Comparison of ENCODE assay signal across 18 mouse cellular contexts in genomic region chr9:22750779-22751545, GRCm38 (mm10).
DNase-seq lines count a peak whose midpoint lies in the region; ATAC-seq and TF ChIP-seq lines count a peak whose summit lies in the region.
"Had no signal": no experiment of that assay in that cellular context is flagged by ENCODE, and none has a peak within 500 bp of the region (broad histone marks: within the 10 kb centered on the region; RNA-seq: fewer than 3 reads in every experiment).

No protein-coding gene starts in this region.

- intact Hi-C loops in heart, postnatal 14 days (cut with DNase I) = no loop called here

- H3K4me2 ChIP-seq in heart, embryonic 12.5 days = no peak overlapping the region
- H3K4me2 ChIP-seq: heart, embryonic 15.5 days; neural tube, embryonic 13.5 days had no signal

- no peaks in the 10 kb centered on the region for H3K36me3 ChIP-seq in heart, embryonic 12.5 days
- H3K36me3 ChIP-seq: heart, embryonic 15.5 days; neural tube, embryonic 13.5 days had no signal

- no peak overlapping the region for H3K4me3 ChIP-seq in heart, embryonic 12.5 days
- H3K4me3 ChIP-seq: heart, embryonic 15.5 days; neural tube, embryonic 13.5 days had no signal

- peak; percentile 26 to 38 for DNase-seq in heart, adult 18-20 months
- peak; percentile 16 for DNase-seq in brain, embryonic 14.5 days (ENCODE audit: low read depth)
- DNase-seq in heart, postnatal 14 days = peak; percentile 27 to 49
- peak; percentile 44 to 83 for DNase-seq in lung, postnatal 4 days
- DNase-seq in left cerebral cortex, adult 11 months (ENCODE audit: low spot score) = no peak
- no peak for DNase-seq in layer of hippocampus, postnatal 10 days (ENCODE audit: low spot score in 2 of 2)
- DNase-seq: cerebellum, adult 8-10 months; forebrain, postnatal 0 days; kidney, postnatal 4 days; midbrain, embryonic 14.5 days had no signal

- H3K4me1 ChIP-seq in heart, embryonic 12.5 days (replicated peaks) = peaks cover 12% of the 10 kb centered on the region; the same call in 1 of the 2 replicates
- H3K4me1 ChIP-seq: heart, embryonic 15.5 days; neural tube, embryonic 13.5 days had no signal

- no peak overlapping the region for H3K9ac ChIP-seq in heart, embryonic 12.5 days
- H3K9ac ChIP-seq: forebrain, postnatal 0 days; heart, embryonic 15.5 days; liver, embryonic 14.5 days; neural tube, embryonic 13.5 days had no signal

- H3K9me3 ChIP-seq in heart, embryonic 12.5 days (replicated peaks) = no peaks in the 10 kb centered on the region
- H3K9me3 ChIP-seq: heart, embryonic 15.5 days had no signal

- no peak for ATAC-seq in heart, embryonic 12.5 days (ENCODE audit: insufficient number of reproducible peaks, low FRiP score)
- no peak for ATAC-seq in megakaryocyte progenitor cell, adult 5-6 weeks (replicated peaks; ENCODE audit: poor library complexity)
- ATAC-seq: CD4-positive, CD25-positive, alpha-beta regulatory T cell, adult 4 months; forebrain, postnatal 0 days; inflammation-experienced regulatory T-cells, adult 6 months; Patski had no signal

- no peak overlapping the region for H3K27ac ChIP-seq in heart, embryonic 12.5 days (ENCODE audit: poor library complexity, severe bottlenecking)
- H3K27ac ChIP-seq: heart, embryonic 15.5 days; liver, embryonic 14.5 days; neural tube, embryonic 13.5 days had no signal

- 56% methylated on average over 17 of the region's 17 CpGs for WGBS in heart, embryonic 12.5 days

- TF ChIP-seq CTCF in brain, embryonic 14.5 days (IDR thresholded peaks at IDR 0.05; ENCODE audit: borderline replicate concordance, extremely low read depth, insufficient read depth, insufficient read length) = no peak

- H3K27me3 ChIP-seq in heart, embryonic 12.5 days (replicated peaks) = no peaks in the 10 kb centered on the region
- H3K27me3 ChIP-seq: heart, embryonic 15.5 days; neural tube, embryonic 13.5 days; Patski had no signal

- no peak for TF ChIP-seq POLR2A in brain, embryonic 14.5 days (IDR thresholded peaks at IDR 0.05; ENCODE audit: borderline replicate concordance, extremely low read depth, insufficient read depth, insufficient read length, poor library complexity, severe bottlenecking)

Comparison
In these comparisons a context has a peak if more than half of its experiments do, and no peak if none do; other contexts are left out.
1. DNase-seq: peak in heart, adult 18-20 months (2 of 2), brain, embryonic 14.5 days (single experiment), heart, postnatal 14 days (2 of 2) and lung, postnatal 4 days (2 of 2); none in left cerebral cortex, adult 11 months (single experiment) and layer of hippocampus, postnatal 10 days (0 of 2).